Mouse (Mus musculus): Measurements from ENCODE around the gene Farsb.
A peak's percentile ranks its signal among the peaks of the same experiment; 100 is the strongest.

Farsb gene

GRCm38 (mm10) chr1:78484361-78484760, 4.3 kb downstream of the Farsb start:
- DNase-seq (ENCODE audit: low spot score) = no peak

- DNase-seq (ENCODE audit: low spot score) = no peak
Observed at GRCm38 (mm10) chr1:78483430-78483829, 5.3 kb downstream of the Farsb start.

DNA sequence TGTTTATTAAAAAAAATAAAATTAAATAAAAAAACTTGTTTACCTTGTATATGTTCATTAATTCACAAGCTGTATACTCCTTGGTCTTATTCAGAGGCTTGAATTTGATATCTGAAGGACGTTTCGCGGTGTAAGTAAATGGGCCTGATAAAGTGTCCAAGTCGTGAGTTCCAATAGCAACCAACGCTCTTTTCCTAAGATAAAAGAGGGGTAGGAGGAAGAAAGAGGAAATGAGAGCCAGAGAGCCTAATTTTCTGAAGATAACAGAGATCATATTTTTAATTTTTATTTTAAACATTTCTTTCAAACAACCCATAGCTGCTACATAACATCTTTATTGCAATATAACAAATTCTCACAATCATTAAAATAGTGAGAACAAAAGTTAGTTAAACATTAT, 16.3 kb downstream of the Farsb start:
- no peak for DNase-seq (ENCODE audit: low spot score)

GRCm38 (mm10) chr1:78454659-78455058, 34.0 kb downstream of the Farsb start:
- DNase-seq (ENCODE audit: low spot score) = peak; percentile 74

DNA sequence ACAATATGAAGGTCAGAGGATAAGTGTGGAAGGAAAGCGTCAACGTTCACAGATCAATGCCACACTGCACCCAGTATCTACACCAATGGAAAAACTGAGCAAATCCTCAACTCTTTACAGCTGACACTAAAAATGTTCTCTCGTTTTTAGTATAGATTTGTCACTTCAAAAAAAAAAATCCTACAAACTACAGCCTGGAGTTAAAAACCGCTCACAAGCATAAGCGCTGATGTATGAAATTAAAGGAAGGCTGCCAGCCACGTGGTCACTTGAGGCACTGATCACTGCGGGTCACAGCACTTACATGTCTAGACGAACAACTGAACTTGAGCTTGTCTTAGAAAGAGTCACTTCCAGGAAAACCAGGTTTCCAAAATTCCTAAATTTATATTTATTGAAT, 34.8 kb downstream of the Farsb start:
- no peak for DNase-seq (ENCODE audit: low spot score)

DNA sequence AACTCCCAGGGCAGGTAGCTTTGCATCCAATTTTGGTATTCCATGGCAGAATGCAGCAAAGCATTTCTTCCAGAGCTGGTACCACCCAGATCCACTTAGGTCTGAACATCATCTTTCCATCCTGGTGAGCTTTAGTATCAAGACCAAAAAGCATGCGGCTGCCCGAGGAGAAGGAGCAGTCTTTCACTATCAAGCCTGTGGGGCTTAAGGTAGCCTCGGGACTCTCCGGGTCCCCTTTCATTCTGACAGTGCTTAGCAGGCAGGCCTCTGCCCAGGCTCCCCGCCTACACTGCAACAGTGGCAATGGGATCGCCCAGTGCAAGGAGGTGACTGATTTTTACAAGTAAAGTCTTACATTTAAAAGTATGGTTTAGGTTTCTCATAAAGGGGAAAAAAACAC, 36.2 kb downstream of the Farsb start:
- DNase-seq (ENCODE audit: low spot score) = no peak

DNA sequence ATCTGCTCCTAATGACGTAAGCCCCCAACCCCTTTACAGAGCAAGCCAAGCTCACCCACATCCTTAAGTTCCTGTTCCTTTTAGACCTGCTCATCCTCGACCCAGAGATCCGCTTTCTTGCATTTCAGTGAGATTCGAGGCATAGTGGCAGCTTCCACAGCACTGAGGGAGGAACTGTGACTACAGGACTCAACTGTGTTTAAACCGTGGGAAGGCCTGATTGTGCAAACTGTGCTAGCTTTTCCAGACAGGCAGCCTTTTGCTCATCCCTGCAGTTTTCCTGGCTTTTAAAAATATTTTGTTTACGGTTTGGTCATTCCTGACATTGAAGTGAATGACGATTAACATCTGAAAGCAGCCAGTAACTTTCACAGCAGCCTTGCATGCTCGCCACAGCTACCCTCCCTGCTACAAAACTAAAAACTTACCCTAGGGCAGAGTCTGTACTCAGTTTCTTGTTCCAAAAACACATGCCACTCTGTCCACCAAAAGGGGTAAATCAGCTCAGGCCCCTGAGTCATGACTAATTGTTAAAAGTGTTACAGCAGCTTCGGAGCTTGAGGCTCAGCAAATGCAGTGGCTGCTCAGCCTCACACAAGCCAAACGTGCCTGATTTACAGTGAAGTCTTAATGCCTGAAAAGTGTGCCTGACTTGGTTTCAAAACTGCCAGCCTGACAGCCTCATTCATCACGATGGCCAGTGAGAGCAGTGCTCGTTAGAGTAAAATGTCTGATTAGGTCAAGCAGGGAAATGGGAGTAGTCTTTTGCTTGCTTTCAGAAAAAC, 37.4 kb downstream of the Farsb start:
- DNase-seq (ENCODE audit: low spot score) = no peak

DNA sequence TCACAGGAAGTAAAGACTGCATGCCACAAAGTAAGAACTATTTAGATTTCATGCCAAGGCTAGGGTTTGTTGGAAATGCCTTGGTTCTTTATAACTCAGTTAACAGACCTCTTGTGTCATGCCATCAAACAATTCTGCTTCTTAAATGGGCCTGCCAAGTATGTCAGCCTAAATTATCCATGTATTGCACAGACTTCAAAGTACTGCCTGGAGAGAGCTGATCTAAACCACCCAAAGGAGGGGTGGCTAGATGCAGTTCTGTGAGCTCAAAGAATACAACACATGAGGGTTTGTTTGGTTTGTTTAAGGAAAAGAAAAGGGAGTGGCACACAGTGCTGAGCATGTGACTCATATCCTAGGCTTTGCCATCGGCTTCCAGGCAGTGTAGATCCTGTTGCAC, 40.6 kb downstream of the Farsb start:
- DNase-seq (ENCODE audit: low spot score) = no peak

GRCm38 (mm10) chr1:78446742-78447141, 42.0 kb downstream of the Farsb start:
- no peak for DNase-seq (ENCODE audit: low spot score)

GRCm38 (mm10) chr1:78446232-78446631, 42.5 kb downstream of the Farsb start:
- no peak for DNase-seq (ENCODE audit: low spot score)

- DNase-seq (ENCODE audit: low spot score) = no peak
Observed at GRCm38 (mm10) chr1:78443056-78443455, 45.6 kb downstream of the Farsb start.

DNA sequence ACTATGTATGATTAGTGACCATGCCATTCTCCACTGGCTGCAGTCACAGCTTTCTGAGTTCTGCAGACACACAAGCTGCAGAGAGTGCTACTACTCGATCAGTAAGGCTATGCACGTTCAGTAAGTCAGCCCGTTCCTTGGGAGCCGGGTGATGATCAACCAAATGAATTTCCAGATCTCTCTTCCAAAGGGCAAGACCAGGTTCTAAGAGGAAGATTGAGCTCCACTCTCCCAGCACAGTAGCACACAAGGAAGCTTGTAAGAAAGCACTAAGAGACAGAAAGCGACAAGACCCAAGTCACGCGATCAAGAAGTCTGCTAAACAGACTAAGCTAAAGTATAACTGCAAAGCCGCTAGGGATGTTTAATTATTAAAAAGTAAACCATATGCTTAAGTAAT, 48.0 kb downstream of the Farsb start:
- DNase-seq (ENCODE audit: low spot score) = no peak

DNA sequence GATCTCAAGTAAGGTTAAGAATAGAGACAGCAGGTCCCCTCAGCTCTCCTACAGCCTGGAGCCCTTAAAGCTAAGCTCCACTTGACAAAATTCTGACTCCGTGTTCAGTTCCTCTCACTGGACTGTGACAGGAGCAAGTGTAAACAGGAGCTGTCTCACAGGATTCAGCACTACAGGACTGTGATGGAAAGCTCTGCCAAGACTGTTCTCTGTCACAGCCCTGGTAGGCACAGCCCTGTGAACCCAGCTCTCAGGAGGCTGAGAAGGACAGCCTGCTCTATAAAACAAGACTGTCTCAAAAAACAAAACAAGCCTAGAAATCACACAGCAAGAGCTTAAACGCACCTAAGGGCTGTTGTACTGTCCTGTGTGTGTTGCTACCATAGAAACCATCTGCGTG, 51.5 kb downstream of the Farsb start:
- DNase-seq (ENCODE audit: low spot score) = no peak

- DNase-seq (ENCODE audit: low spot score) = no peak
Observed at GRCm38 (mm10) chr1:78436445-78436844, 52.3 kb downstream of the Farsb start.

DNA sequence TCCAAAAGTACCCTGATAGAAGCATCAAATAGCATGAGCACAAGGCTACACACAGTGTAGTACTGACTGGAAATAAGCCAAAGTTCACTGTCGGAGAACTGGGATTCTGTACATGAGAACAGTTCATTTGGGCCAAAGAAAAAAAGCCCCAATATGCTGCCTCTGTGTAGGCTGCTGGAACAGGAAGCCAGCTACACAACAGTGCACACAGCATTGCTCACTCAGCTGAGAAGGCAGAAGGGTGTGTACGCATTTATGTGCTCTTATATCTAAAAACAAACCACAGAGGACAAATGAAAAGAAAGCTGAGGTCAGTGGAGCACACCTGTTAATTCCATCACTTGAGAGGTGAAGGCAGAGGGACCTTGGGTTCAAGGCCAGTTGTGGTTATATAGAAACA, 52.7 kb downstream of the Farsb start:
- DNase-seq (ENCODE audit: low spot score) = no peak

GRCm38 (mm10) chr1:78433472-78433871, 55.2 kb downstream of the Farsb start:
- DNase-seq (ENCODE audit: low spot score) = no peak

- peak; percentile 48 for DNase-seq (ENCODE audit: low spot score)
Observed at GRCm38 (mm10) chr1:78428851-78429250, 59.8 kb downstream of the Farsb start.

GRCm38 (mm10) chr1:78426841-78427240, 61.9 kb downstream of the Farsb start:
- no peak for DNase-seq (ENCODE audit: low spot score)

GRCm38 (mm10) chr1:78425793-78426700, 62.6 kb downstream of the Farsb start:
- DNase-seq (ENCODE audit: low spot score) = peak; percentile 40

GRCm38 (mm10) chr1:78425309-78425708, 63.4 kb downstream of the Farsb start:
- DNase-seq (ENCODE audit: low spot score) = no peak

GRCm38 (mm10) chr1:78424848-78425247, 63.8 kb downstream of the Farsb start:
- DNase-seq (ENCODE audit: low spot score) = no peak

- no peak for DNase-seq (ENCODE audit: low spot score)
Observed at GRCm38 (mm10) chr1:78422576-78422975, 66.1 kb downstream of the Farsb start.

DNA sequence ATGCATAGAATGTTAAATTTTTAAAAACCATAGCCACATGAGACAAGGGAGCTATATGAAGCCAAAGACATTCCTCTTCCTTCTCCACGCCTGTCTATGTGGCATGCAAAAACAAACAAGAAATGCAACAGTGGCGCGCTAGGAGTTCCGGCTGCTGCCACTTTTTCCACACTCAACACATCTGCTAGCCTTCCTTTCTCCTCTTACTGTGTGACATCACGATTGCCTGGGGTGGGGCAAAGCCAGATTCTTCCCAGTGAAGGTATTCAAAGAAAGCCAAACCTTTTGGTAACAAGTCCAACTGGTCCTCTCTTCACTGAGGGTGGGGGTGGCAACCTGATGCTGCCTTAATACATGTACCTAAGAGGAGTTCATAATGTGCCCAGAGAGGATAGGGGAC, 66.9 kb downstream of the Farsb start:
- no peak for DNase-seq (ENCODE audit: low spot score)
